Mouse (Mus musculus) embryonic facial prominence, embryonic 15.5 days (tissue): ENCODE results near the gene Kcnip1. TPM values are rescaled to one million over a fixed set of nuclear protein-coding genes. Genes with fewer than 3 reads are reported as not detected.

Experiments used
- ATAC-seq: fragments of 200-750 bp; cut with Nextera tagmentation; 2 replicates; pipeline ENCODE4 v1.8.0; 2017; ENCODE audit warnings: low read depth, moderate TSS enrichment; ENCODE audit not compliant: insufficient number of reproducible peaks, low FRiP score, low TSS enrichment
- H3K27ac ChIP-seq: fragments of 300-500 bp; sonication (generic); replicated peaks from 2 replicates; pipeline ENCODE4 v1.5.1; 2015; ENCODE audit warnings: mild to moderate bottlenecking, inconsistent platforms
- H3K27me3 ChIP-seq: fragments of 300-500 bp; sonication (generic); 2 replicates; pipeline ENCODE4 v1.6.1; 2015; ENCODE audit warnings: inconsistent platforms
- H3K36me3 ChIP-seq: fragments of 300-500 bp; sonication (generic); 2 replicates; pipeline ENCODE4 v1.6.1; 2015; ENCODE audit warnings: mild to moderate bottlenecking, inconsistent platforms
- H3K4me1 ChIP-seq: fragments of 300-500 bp; sonication (generic); 2 replicates; pipeline ENCODE4 v1.6.1; 2015; ENCODE audit warnings: inconsistent platforms
- H3K4me2 ChIP-seq: fragments of 300-500 bp; sonication (generic); replicated peaks from 2 replicates; pipeline ENCODE4 v1.6.1; 2015; ENCODE audit warnings: mild to moderate bottlenecking, inconsistent platforms
- H3K4me3 ChIP-seq: fragments of 300-500 bp; sonication (generic); replicated peaks from 2 replicates; pipeline ENCODE4 v1.5.1; 2015; ENCODE audit warnings: mild to moderate bottlenecking, inconsistent platforms
- H3K9ac ChIP-seq: fragments of 300-500 bp; sonication (generic); 2 replicates; pipeline ENCODE4 v1.6.1; 2015; ENCODE audit warnings: inconsistent platforms
- H3K9me3 ChIP-seq: fragments of 300-500 bp; sonication (generic); replicated peaks from 2 replicates; pipeline ENCODE4 v1.6.1; 2016; ENCODE audit warnings: inconsistent platforms
- WGBS: fragments of 180-500 bp; shearing (Covaris S2); methylation state at CpG from one replicate; pipeline ENCODE4 v1.1.7; 2015; 5-methylcytosine and 5-hydroxymethylcytosine counted together
- polyA plus RNA-seq: library from polyadenylated mRNA; unstranded; fragments of >200 nt; fragmentation: Nextera tagmentation; extraction: Ambion mirVana; gene quantifications from 2 replicates; pipeline ENCODE4 v1.2.1, GENCODE M21; 2015

The Kcnip1 gene
- polyA plus RNA-seq, 1 experiment from 2014 or later, result 6.6 TPM

DNA sequence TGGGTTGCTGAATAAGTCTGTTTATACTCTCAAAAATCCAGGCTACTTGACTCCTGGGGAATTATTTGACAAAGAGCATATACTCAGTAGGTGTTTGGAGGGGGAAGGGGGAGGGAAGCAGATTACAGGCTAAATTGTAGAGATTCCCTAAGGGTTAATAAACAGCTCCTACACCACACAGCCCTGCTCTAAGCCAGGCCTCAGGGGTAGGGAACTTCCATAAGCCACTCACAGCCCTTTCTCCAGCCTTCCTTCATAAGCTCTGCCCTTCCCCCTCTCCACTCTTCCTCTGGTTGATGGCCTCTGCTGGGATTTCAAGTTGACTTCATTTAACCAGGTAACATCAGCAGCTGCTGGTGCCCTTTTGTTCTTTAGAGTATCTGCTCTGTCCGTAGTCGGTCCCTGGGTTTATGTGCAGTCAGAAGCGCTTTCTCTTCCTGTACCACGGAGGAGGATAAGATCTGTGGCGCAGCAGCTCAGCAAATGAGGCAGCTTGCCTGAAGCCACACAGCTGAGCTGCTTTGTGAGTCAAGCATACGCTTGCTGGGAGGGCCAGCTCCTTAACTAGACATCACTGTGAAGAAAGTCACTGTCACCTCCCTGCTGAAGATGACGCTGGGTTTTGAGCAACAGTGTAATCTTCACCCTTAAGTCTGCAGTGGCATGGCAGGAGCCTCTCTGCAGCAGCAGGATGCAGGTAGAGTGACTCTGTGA is 54.2 kb downstream of the Kcnip1 start:
- Histone ChIP-seq H3K4me3 (no peak overlapping the region), H3K9ac (no peak overlapping the region), H3K36me3 (no peaks in the 10 kb centered on the region), H3K27ac (no peak overlapping the region), H3K9me3 (no peaks in the 10 kb centered on the region), H3K4me1 (no peaks in the 10 kb centered on the region), H3K27me3 (no peaks in the 10 kb centered on the region), H3K4me2 (no peak overlapping the region)
- no peak for ATAC-seq
- WGBS, result 40% methylated on average over 7 of the region's 7 CpGs

DNA sequence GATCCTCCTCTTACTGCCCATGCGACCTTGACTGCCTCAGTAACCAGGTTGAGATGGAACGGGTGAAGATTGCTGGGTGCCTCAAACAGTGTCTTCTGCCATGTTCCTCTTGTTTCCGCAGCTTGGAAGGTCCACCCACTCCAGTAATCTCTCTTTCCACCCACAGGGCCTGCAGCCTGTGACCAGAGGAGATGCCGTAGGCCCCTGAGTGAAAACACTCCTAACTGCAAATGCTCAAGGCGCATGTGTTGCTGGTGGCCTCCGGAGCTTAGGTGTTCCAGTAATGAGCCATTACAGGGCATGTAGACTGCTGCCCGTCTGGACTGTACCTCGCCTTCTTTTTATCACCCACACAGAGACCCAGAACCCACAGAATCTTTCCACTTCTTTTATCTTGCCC is 55.3 kb downstream of the Kcnip1 start:
- Histone ChIP-seq H3K4me2 (no peak overlapping the region), H3K9me3 (no peaks in the 10 kb centered on the region), H3K4me1 (peaks cover 3% of the 10 kb centered on the region; the same call in 1 of the 2 replicates), H3K36me3 (no peaks in the 10 kb centered on the region), H3K27ac (no peak overlapping the region), H3K27me3 (no peaks in the 10 kb centered on the region), H3K4me3 (no peak overlapping the region), H3K9ac (no peak overlapping the region)
- 81% methylated on average over 8 of the region's 8 CpGs for whole genome bisulfite sequencing
- ATAC-seq, result no peak

DNA sequence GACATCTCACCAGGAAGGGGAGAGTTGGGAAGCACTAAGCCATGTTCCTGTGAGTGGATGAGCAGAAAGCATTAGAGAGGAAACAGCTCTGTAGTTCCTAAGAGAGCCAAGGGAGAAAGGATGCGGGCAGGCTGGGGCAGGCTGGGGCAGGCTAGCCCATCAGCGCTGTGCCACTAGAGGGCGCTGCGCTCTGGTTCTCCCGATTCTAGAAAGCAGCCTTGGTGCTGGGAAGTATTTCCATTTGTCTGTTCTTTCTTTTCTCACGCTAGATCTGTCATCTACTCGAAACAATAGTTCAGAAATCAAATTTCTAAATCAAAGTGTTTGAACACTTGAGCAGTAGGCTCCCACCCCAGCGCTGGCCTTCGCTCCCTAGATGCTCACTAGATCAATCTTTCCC is 58.7 kb downstream of the Kcnip1 start:
- H3K9ac ChIP-seq, result no peak overlapping the region
- no peaks in the 10 kb centered on the region for H3K27me3 ChIP-seq
- no peaks in the 10 kb centered on the region for H3K36me3 ChIP-seq
- 61% methylated on average over 9 of the region's 9 CpGs for WGBS
- no peak overlapping the region for H3K4me2 ChIP-seq
- H3K27ac ChIP-seq, result no peak overlapping the region
- H3K4me1 ChIP-seq, result peaks cover 3% of the 10 kb centered on the region; the same call in 1 of the 2 replicates
- no peak overlapping the region for H3K4me3 ChIP-seq
- ATAC-seq, result no peak
- H3K9me3 ChIP-seq, result no peaks in the 10 kb centered on the region

DNA sequence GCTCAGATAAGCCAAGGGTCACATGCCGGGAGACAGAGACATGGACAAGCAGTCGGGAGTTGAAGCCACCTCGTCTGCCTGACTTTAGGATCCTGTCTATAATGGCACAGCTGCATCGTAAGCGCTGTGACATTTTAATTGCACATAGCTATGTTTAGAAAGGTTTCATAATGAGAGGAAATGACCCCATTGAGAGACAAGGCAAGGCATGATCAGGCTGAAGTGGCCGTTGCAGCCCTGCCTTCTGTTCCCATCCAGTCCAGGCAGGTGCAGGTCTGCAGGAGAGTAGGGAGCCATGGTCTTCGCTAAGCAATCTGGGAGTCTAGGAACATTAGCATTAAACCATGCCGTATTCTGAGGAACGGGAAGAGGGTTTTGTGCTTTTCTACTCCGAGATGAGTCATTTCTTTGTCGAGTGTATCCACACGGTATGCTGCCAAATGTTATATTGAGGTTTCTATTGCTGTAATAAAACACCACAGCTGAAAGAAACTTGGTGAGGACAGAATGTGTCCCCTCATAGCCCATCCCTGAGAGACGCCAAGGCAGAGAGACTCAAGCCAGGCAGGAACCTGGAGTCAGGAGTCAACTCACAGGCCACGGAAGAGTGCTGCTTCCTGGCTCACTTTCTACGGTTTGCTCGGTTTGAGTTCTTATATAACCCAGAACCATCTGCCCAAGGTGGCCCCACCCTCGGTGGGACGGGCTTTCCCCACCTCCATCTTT is 60.4 kb downstream of the Kcnip1 start:
- H3K4me2 ChIP-seq, result no peak overlapping the region

DNA sequence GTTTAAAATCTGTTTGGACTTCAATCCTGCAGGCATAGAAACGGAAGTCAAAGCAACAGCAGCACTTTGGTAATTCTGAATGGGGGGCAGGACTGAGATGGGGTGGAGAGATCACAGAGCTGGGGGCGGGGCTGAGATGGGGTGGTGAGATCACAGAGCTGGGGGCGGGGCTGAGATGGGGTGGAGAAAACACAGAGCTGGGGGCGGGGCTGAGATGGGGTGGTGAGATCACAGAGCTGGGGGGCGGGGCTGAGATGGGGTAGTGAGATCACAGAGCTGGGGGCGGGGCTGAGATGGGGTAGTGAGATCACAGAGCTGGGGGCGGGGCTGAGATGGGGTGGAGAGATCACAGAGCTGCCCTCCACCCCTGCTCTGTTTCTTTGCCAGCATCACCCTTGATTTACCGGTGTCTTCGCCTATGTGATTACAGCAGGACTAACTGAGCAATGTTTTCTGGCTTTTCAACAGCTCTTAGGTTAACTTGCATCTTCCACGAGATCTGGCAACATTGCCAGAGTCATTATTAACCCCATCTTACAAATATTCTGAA is 61.0 kb downstream of the Kcnip1 start:
- Histone ChIP-seq H3K4me2 (no peak overlapping the region), H3K9ac (no peak overlapping the region), H3K9me3 (no peaks in the 10 kb centered on the region), H3K27ac (no peak overlapping the region), H3K27me3 (0 out of 2 replicates have a peak, but pooled peaks cover 4% of the 10 kb centered on the region), H3K36me3 (no peaks in the 10 kb centered on the region), H3K4me1 (peaks cover 3% of the 10 kb centered on the region; the same call in 1 of the 2 replicates), H3K4me3 (no peak overlapping the region)
- WGBS, result 6% methylated on average over 8 of the region's 10 CpGs
- no peak for ATAC-seq

More for the DNA sequence above, 60.4 kb downstream of the Kcnip1 start:
- ATAC-seq, result no peak
- no peaks in the 10 kb centered on the region for H3K9me3 ChIP-seq
- H3K9ac ChIP-seq, result no peak overlapping the region
- 49% methylated on average over 18 of the region's 18 CpGs for WGBS
- H3K36me3 ChIP-seq, result no peaks in the 10 kb centered on the region
- no peak overlapping the region for H3K4me3 ChIP-seq
- no peak overlapping the region for H3K27ac ChIP-seq
- H3K27me3 ChIP-seq, result 0 out of 2 replicates have a peak, but pooled peaks cover 4% of the 10 kb centered on the region
- peaks cover 3% of the 10 kb centered on the region; the same call in 1 of the 2 replicates for H3K4me1 ChIP-seq

DNA sequence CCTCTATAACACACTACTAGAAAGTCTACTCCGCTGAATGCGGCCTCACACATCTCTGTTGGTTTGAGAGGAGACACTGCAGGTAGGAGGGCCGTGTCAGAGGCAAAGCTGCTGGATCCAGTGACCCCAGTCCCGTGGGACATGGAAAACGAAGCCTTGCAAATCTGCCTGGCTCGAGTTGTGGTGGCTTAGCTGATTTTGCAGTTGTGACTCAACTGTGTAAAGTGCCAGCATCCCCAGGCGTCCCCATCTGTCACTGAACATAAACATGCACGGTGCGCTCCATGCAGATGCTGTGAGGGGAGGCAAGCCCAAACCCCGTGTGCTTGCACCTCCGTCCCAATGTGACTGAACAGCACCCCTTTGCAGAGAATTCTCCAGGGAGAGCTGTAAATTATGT is 63.5 kb downstream of the Kcnip1 start:
- Histone ChIP-seq H3K4me3 (no peak overlapping the region), H3K27me3 (0 out of 2 replicates have a peak, but pooled peaks cover 4% of the 10 kb centered on the region), H3K4me1 (peaks cover 6% of the 10 kb centered on the region; the same call in 1 of the 2 replicates), H3K4me2 (no peak overlapping the region), H3K27ac (no peak overlapping the region), H3K36me3 (no peaks in the 10 kb centered on the region), H3K9ac (no peak overlapping the region), H3K9me3 (no peaks in the 10 kb centered on the region)
- WGBS, result 64% methylated on average over 11 of the region's 11 CpGs
- ATAC-seq, result no peak

DNA sequence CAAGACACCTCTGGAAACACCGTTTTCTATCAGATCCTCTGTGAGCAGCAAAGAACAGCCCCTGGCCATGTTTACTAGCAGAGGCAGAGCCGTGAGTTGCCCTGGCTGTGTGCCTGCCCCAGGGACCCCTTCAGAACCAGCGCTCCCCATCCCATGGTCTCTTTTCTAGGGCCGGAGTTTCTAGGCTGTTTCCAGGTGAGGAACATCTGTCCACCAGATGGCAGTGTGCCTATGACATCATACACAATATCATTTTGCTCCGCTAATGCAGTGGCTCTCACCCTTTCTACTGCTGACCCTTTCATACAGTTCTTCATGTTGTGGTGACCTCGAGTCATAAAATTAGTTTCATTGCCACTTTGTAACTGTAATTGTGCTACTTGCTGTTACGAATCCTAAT is 64.3 kb downstream of the Kcnip1 start:
- WGBS, result 17% methylated on average over 7 of the region's 7 CpGs
- H3K9ac ChIP-seq, result no peak overlapping the region
- H3K27ac ChIP-seq, result no peak overlapping the region
- H3K4me3 ChIP-seq, result no peak overlapping the region
- no peaks in the 10 kb centered on the region for H3K36me3 ChIP-seq
- 0 out of 2 replicates have a peak, but pooled peaks cover 4% of the 10 kb centered on the region for H3K27me3 ChIP-seq
- H3K4me2 ChIP-seq, result no peak overlapping the region
- H3K9me3 ChIP-seq, result no peaks in the 10 kb centered on the region
- ATAC-seq, result no peak
- H3K4me1 ChIP-seq, result peaks cover 6% of the 10 kb centered on the region; the same call in 1 of the 2 replicates

DNA sequence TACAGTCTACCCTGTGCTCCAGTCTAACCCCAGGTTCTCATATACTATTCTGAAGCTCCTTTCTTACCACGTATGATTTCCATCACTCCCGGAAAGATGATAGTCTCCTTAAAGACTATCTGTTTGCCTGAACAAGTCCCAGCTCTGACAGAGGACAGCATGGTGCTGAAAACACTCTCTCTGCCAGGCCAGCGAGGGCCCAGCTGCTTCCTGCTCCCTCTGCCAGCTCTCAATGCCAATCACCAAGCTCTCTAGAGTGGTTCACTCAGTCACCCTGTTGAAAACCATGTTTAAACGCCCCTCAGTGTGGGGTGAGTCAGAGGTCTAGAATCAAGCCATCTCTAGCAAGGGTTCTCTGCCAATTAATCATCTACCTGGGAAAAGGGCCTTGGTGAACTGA is 65.1 kb downstream of the Kcnip1 start:
- H3K27me3 ChIP-seq, result 0 out of 2 replicates have a peak, but pooled peaks cover 4% of the 10 kb centered on the region
- H3K4me2 ChIP-seq, result no peak overlapping the region
- H3K27ac ChIP-seq, result no peak overlapping the region
- no peaks in the 10 kb centered on the region for H3K36me3 ChIP-seq
- H3K9ac ChIP-seq, result no peak overlapping the region
- no peaks in the 10 kb centered on the region for H3K9me3 ChIP-seq
- peaks cover 6% of the 10 kb centered on the region; the same call in 1 of the 2 replicates for H3K4me1 ChIP-seq
- 51% methylated on average over 4 of the region's 4 CpGs for WGBS
- no peak overlapping the region for H3K4me3 ChIP-seq
- ATAC-seq, result no peak

DNA sequence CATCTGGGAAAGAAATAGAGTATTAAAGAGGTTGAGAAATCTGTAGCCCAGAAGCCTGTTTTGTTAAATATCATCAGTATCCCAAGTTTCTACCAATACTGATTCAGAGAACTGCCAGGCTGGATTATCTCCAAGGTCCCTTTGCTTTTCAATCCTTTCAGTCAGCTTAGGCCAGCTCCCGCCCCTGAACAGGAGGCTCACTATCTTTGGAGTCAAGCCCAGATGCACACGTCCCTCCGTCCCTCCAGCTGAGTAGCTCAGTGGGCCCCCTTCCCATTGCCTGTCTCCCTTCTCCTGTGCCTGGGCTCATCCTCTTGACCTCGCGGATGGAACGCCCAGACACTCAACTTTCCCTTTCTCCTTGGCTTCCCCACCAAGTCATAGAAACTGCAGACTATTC is 65.6 kb downstream of the Kcnip1 start:
- ATAC-seq, result no peak
- Histone ChIP-seq H3K4me3 (no peak overlapping the region), H3K4me2 (no peak overlapping the region), H3K4me1 (0 out of 2 replicates have a peak, but pooled peaks cover 4% of the 10 kb centered on the region), H3K27ac (no peak overlapping the region), H3K9ac (no peak overlapping the region), H3K27me3 (0 out of 2 replicates have a peak, but pooled peaks cover 4% of the 10 kb centered on the region), H3K9me3 (no peaks in the 10 kb centered on the region), H3K36me3 (no peaks in the 10 kb centered on the region)
- WGBS, result 59% methylated on average over 6 of the region's 6 CpGs

DNA sequence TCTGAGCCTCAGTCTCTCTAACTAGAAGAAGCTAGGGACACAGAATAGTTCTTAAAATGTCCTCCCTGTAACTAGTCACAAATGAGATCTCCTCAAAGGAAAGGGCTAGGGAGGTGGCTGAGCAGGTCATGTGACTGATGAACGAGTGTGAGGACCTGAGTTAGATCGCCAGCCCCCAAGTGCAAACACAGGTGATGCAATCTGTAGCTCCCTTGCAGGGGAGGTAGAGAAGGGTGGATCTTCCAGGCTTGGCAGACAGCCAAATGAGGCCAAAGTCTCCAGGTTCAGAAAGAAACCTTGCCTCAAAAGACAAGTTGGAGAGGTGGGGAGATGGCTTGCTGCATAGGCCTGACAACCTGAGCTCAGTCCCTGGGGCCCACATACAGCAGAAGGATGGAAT is 66.4 kb downstream of the Kcnip1 start:
- 0 out of 2 replicates have a peak, but pooled peaks cover 4% of the 10 kb centered on the region for H3K27me3 ChIP-seq
- WGBS, result 68% methylated on average over 2 of the region's 2 CpGs
- no peak overlapping the region for H3K4me2 ChIP-seq
- 0 out of 2 replicates have a peak, but pooled peaks cover 4% of the 10 kb centered on the region for H3K4me1 ChIP-seq
- no peak overlapping the region for H3K4me3 ChIP-seq
- no peaks in the 10 kb centered on the region for H3K36me3 ChIP-seq
- H3K9ac ChIP-seq, result no peak overlapping the region
- H3K9me3 ChIP-seq, result no peaks in the 10 kb centered on the region
- ATAC-seq, result no peak
- H3K27ac ChIP-seq, result no peak overlapping the region

DNA sequence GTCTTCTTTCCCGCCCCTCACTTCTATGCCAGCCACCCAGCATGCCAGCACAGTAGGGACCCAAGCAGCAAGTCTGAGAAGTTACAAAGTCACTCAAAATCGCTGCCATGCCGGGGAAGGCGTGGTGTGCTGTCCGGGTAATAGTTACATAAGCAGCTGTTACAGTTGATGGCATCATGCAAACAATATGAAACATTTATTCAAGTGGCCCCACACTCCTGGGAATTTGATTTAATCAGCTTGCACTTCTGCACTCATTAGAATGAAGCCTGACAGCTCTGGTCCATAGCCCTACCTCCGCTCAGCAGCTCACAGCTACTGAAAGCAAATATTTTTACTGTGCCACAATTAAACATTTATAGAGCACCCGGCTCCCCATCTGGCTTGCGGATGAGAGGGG is 67.2 kb downstream of the Kcnip1 start:
- no peak overlapping the region for H3K27ac ChIP-seq
- H3K4me1 ChIP-seq, result 0 out of 2 replicates have a peak, but pooled peaks cover 4% of the 10 kb centered on the region
- no peaks in the 10 kb centered on the region for H3K36me3 ChIP-seq
- WGBS, result 63% methylated on average over 8 of the region's 8 CpGs
- H3K27me3 ChIP-seq, result 0 out of 2 replicates have a peak, but pooled peaks cover 4% of the 10 kb centered on the region
- no peaks in the 10 kb centered on the region for H3K9me3 ChIP-seq
- no peak for ATAC-seq
- no peak overlapping the region for H3K4me2 ChIP-seq
- no peak overlapping the region for H3K9ac ChIP-seq
- no peak overlapping the region for H3K4me3 ChIP-seq
